ENCODE assay signal across 13 mouse cellular contexts in the genomic region with DNA sequence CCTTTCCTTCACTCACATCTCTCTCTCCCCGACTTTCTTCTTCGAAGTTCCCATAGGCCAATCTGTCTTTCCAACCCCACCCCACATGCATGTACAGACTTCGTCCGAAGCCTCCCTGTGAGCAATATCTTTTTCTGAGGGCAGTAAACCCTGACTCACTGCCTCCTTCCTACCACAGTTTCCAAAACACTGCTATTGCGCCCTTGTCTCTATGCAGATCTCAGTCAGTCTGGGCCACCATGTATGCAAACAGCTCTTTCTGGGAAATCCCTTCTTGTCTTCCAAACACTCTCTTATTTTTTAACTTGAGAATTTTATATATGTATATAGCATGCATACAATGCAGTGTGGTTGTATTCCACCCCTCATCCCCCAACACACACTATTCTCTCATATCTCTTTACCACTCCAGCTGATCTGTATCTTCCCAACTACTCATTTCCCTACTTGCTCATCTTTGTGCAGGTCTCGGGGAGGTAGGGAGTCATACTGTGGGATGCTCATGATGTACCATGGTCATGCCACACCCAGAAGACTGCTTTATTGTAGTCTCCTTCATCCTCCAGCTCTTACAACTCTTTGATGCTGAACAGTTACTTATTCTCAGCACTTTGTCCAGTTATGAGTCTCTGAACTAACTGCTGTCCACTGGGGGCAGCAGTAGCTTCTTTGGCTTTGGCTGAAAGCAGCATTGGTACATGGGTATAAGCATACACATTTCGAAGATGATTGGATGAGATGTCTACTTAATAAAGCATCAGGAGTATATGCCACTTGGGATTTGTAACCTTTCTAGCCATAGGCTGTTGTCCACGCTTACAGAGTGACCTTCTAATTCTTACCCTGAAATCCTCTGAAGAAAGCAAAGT.
A peak's percentile ranks its signal among the peaks of the same experiment; 100 is the strongest.
DNase-seq lines count a peak whose midpoint lies in the region; ATAC-seq and TF ChIP-seq lines count a peak whose summit lies in the region.
"Had no signal": no experiment of that assay in that cellular context is flagged by ENCODE, and none has a peak within 500 bp of the region (broad histone marks: within the 10 kb centered on the region; RNA-seq: fewer than 3 reads in every experiment).

No protein-coding gene starts in this region.

- no peak overlapping the region for H3K4me3 ChIP-seq in layer of hippocampus, adult 2 months
- H3K4me3 ChIP-seq: forebrain, embryonic 15.5 days; hindbrain, embryonic 12.5 days; lung, embryonic 15.5 days; midbrain, embryonic 10.5 days had no signal

- 0 out of 2 replicates have a peak, but pooled peaks have one; percentile 23 for ATAC-seq in monocyte, adult 5-6 weeks (replicated peaks; ENCODE audit: insufficient number of reproducible peaks, low FRiP score, low TSS enrichment, poor library complexity, severe bottlenecking)
- ATAC-seq: forebrain, embryonic 15.5 days had no signal

- DNase-seq in layer of hippocampus, adult 2 months (ENCODE audit: low spot score in 2 of 2), result no peak
- no peak for DNase-seq in layer of hippocampus, adult 18-20 months (ENCODE audit: low spot score in 2 of 2)
- DNase-seq in B cell, adult 2 months, result peak; percentile 31 to 36
- peak; percentile 10 for DNase-seq in T-cell, adult 2 months (ENCODE audit: low spot score)
- DNase-seq in cerebellum, adult 18-20 months, result no peak
- DNase-seq in cerebellum, adult 11 months, result no peak
- DNase-seq: kidney, adult 9 months; thymus, adult 18-20 months had no signal

- TF ChIP-seq CTCF in layer of hippocampus, adult 2 months (conservative IDR thresholded peaks at IDR 0.05), result peak; percentile 41

- H3K27ac ChIP-seq in layer of hippocampus, adult 2 months, result no peak overlapping the region
- H3K27ac ChIP-seq: forebrain, embryonic 15.5 days; hindbrain, embryonic 12.5 days; lung, embryonic 15.5 days; midbrain, embryonic 10.5 days had no signal

Comparison
In these comparisons a context has a peak if more than half of its experiments do, and no peak if none do; other contexts are left out.
1. DNase-seq: peak in B cell, adult 2 months (2 of 2) and T-cell, adult 2 months (single experiment); none in layer of hippocampus, adult 2 months (0 of 2), layer of hippocampus, adult 18-20 months (0 of 2), cerebellum, adult 18-20 months (0 of 2) and cerebellum, adult 11 months (single experiment).